In the genomic region with DNA sequence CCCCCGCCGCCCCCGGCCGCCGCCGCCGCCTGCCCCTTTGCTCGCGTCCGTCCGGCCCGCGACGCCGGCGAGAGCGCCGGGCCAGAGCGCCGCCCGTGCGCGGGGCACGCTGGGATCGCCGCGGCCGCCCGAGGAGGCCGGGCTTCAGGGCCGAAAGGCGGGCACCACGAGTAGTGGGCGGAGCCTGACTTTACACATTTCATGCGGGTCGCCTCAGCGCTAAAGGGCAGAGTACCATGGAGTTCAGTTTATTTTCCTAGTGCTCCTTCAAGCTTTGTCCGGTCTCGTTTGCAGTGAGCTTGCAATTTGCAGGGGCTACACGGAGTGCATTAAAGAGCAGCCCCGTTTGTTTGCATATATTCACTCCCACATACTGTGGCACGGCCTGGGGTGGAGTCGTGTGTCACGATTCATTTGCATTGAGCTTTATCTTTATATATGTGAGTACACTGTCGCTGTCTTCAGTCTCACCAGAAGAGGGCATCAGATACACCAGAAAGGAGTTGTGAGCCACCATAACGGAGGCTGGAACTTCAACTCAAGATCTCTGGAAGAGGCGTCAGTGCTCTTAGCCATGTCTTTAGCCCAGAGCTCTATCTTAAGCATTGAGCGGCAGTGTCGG, we compare ENCODE assay signal across 8 mouse cellular contexts. TPM values are rescaled to one million over a fixed set of nuclear protein-coding genes. Genes with fewer than 3 reads are reported as not detected.
DNase-seq lines count a peak whose midpoint lies in the region; ATAC-seq and TF ChIP-seq lines count a peak whose summit lies in the region.

Gene Tmem259 (minus strand): TSS at position 136 of the 622 bp plus-strand sequence.

- peaks cover 27% of the 10 kb centered on the region for H3K36me3 ChIP-seq in hindbrain, embryonic 10.5 days
- peaks cover 2% of the 10 kb centered on the region; the same call in 1 of the 2 replicates for H3K36me3 ChIP-seq in lung, postnatal 0 days (ENCODE audit: insufficient read depth, low read length)

- no peaks in the 10 kb centered on the region for H3K27me3 ChIP-seq in Patski
- H3K27me3 ChIP-seq in hindbrain, embryonic 10.5 days (ENCODE audit: insufficient read depth, poor library complexity, severe bottlenecking), result peaks cover 33% of the 10 kb centered on the region
- H3K27me3 ChIP-seq in lung, postnatal 0 days (replicated peaks; ENCODE audit: insufficient read depth, low read length), result no peaks in the 10 kb centered on the region

- POLR2A ChIA-PET in Patski (lab: Charles Lee), result interaction anchor here (0.6 to 1.6 kb wide), 10 partner anchors 11 to 157 kb away, joined by 3 to 11 read pairs (median 4); partner anchors contain the start of gene Polr2e

- 0 out of 2 replicates have a peak, but pooled peaks have one; percentile 26 for TF ChIP-seq EP300 in lung, postnatal 0 days (IDR thresholded peaks at IDR 0.05)

- in situ Hi-C loops in Patski (cut with MboI; ENCODE audit: low pct_unique_long_range_greater_than_20kb), result loop anchor here (10.0 kb wide), 1 partner anchor 270 kb away; no protein-coding TSS in a partner anchor

- H3K27ac ChIP-seq in hindbrain, embryonic 10.5 days, result peak within 1 kb of the TSS; percentile 93
- H3K27ac ChIP-seq in lung, postnatal 0 days (ENCODE audit: low read length), result peak within 1 kb of the TSS; percentile 99

- H3K9me3 ChIP-seq in hindbrain, embryonic 10.5 days, result no peaks in the 10 kb centered on the region
- no peaks in the 10 kb centered on the region for H3K9me3 ChIP-seq in lung, postnatal 0 days (ENCODE audit: low read length)

- H3K4me2 ChIP-seq in lung, postnatal 0 days (replicated peaks; ENCODE audit: low read depth, low read length), result peak within 1 kb of the TSS; percentile 78

- peak; percentile 45 for ATAC-seq in Patski
- ATAC-seq in lung, postnatal 0 days, result peak; percentile 69

- peak within 1 kb of the TSS; percentile 78 for H3K4me3 ChIP-seq in hindbrain, embryonic 10.5 days
- peak within 1 kb of the TSS; percentile 73 for H3K4me3 ChIP-seq in lung, postnatal 0 days (ENCODE audit: low read depth, low read length)

- under 1% methylated on average over 49 of the region's 49 CpGs for WGBS in hindbrain, embryonic 10.5 days
- WGBS in lung, postnatal 0 days, result 2% methylated on average over 39 of the region's 49 CpGs

- no peak for TF ChIP-seq CTCF in Patski (IDR thresholded peaks at IDR 0.05)
- TF ChIP-seq CTCF in lung, postnatal 0 days (IDR thresholded peaks at IDR 0.05), result peak; percentile 88

- H3K4me1 ChIP-seq in hindbrain, embryonic 10.5 days (replicated peaks), result peaks cover 71% of the 10 kb centered on the region
- H3K4me1 ChIP-seq in lung, postnatal 0 days (ENCODE audit: insufficient read depth, low read depth, low read length), result peaks cover 25% of the 10 kb centered on the region

- H3K9ac ChIP-seq in lung, postnatal 0 days (replicated peaks; ENCODE audit: low read depth), result peak within 1 kb of the TSS; percentile 74

- DNase-seq in Patski (ENCODE audit: low read depth, low spot score), result peak; percentile 84
- peak; percentile 87 for DNase-seq in cerebellum, adult 9-10 months
- peak; percentile 63 to 88 for DNase-seq in frontal cortex, adult 2 months (ENCODE audit: extremely low spot score in 1 of 2, low spot score in 1 of 2)
- peak; percentile 85 for DNase-seq in hindbrain, embryonic 10.5 days (ENCODE audit: low spot score)
- DNase-seq in layer of hippocampus, postnatal 10 days (ENCODE audit: low spot score in 2 of 2), result peak; percentile 78 to 85
- DNase-seq in lung, postnatal 0 days (ENCODE audit: low spot score), result peak; percentile 96
- peak; percentile 88 for DNase-seq in ovary, postnatal 36 days (ENCODE audit: low spot score)
- DNase-seq in thymus, postnatal 14 days, result peak; percentile 92

- CTCF ChIA-PET in Patski (lab: Charles Lee), result interaction anchor here (0.7 to 3.9 kb wide), 19 partner anchors 9 to 182 kb away, joined by 3 to 46 read pairs (median 4); partner anchors contain the start of genes Cbarp, Cirbp, Med16 and Wdr18

RNA-seq across cellular contexts. Expression of gene Tmem259, which starts in this region (rescaled TPM):
- 145 TPM for polyA plus RNA-seq in Patski (2021)
- 181 and 193 TPM in 2 replicates for polyA plus RNA-seq in frontal cortex, adult 2 months (2012; rRNA removed)
- polyA plus RNA-seq in hindbrain, embryonic 10.5 days (2016; fragmentation: Nextera tagmentation; extraction: Ambion mirVana), result 11.8 and 13.1 TPM in 2 replicates
- 100 to 1,000 TPM; 137 to 139 TPM for total RNA-seq in layer of hippocampus, postnatal 10 days (2021)
- 26.7 and 27.6 TPM in 2 replicates for polyA plus RNA-seq in lung, postnatal 0 days (2015; fragmentation: Nextera tagmentation; extraction: Ambion mirVana)

Comparison
In these comparisons a context has a peak if more than half of its experiments do, and no peak if none do; other contexts are left out.
1. Peak in every context shown above with its lines: DNase-seq, ATAC-seq, H3K4me3 ChIP-seq and H3K27ac ChIP-seq.